Mouse (Mus musculus) spleen, adult 12 weeks (tissue): ENCODE data around the gene Psmb6.

Experiments used
- DNase-seq: peaks from one replicate; pipeline ENCODE4 v3.0.0; 2022; ENCODE audit warnings: low spot score

Gene Psmb6

DNA sequence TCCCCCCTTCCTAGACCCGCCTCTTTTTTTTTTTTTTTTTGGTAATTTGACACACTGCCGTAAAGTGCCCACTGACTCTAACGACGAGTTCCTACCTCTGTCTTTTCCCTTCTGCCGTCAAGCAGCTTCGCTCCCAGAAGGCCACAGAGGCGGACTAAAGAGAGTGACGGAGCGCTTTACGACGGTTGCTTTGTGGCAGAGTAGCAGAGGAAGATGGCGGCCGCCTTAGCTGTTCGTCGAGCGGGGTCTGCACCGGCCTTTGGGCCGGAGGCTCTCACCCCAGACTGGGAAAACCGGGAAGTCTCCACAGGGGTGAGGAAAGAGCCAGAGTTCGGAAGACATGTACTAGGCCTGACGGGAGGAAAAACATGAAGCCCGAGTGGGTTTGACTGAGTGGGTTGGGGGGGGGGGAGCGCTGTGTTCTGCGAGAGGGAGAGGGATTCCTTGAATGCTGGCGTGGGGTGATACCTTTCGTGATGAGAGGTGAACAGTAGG, at the start of gene Psmb6:
Gene Psmb6, plus strand, starts transcription at position 184 of the 495 bp plus-strand sequence.
- peak; percentile 79 for DNase-seq

DNA sequence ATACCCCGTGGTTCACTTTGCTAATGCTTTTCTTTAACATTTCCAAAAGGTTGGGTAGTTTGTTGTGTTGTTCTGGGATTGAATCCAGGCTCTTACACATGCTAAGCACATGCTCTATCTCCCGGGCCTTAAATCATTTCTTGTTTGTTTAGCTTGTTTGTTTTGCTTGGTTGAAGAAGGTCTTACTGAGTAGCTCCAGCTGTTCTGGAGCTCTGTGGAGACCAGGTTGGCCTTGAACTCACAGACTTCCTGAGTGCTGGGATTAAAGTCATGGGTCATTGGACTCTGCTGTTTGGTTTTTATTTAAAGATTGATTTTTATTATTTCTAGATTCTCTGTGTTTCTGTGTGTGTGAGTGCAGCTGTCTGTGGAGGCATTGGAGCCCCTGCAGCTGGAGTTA, 39.7 kb upstream of the Psmb6 start:
- no peak for DNase-seq

DNA sequence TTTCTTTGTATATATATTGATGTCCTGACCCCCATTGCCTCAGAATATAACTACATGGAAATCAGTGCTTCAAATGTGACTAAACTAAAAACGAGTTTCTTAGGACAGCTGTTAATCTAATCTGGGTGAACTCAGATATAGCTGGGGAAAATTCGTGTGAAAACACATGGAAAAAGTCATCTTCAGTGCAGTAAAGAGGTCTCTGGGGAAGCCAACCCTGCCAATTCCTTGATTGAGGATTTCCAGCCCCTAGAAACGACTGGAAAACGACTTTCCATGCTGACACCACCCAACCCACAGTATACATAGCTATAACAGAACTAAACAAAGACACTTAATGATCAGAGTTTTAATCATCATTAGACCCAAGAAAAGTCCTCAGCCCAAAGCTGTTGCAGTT, 37.4 kb upstream of the Psmb6 start:
- no peak for DNase-seq

DNA sequence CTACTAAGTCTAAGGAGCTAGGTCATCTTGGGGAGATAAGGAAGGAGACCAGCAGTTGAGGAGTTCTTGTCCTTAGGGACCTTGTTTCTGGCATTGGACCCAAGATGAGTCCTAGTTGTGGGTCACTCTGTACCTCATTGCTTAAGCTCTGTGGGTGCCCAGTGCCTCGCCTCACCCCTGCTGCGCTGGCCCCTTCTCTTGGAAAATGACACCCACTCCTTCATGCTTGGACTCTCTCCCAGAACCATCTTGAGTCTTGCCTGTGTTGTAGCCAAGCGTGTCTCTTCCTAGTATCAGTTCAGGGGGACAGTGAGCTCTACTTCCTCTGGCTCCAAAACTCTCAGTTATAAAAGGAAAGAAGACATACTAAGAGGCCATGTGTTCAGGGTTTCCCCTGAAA, 36.0 kb upstream of the Psmb6 start:
- no peak for DNase-seq

DNA sequence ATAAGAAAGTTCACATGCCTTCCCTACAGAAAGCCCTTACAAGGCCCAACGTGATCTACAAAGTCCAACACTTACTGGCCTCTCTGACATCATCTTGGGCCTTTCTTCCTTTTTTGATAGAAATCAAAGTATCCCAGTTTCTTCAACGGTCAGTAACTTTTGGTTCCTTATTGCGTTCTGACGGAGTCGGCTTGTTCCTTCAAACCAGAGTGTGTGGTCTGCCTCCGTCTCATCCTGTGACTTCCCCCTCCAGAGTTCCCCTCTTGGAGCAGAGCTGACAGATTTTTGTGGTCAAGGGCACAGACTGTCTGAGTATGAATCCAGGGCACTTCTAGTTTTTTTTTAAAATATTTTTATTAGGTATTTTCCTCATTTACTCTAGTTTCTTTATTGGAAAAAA, 35.5 kb upstream of the Psmb6 start:
- no peak for DNase-seq

DNA sequence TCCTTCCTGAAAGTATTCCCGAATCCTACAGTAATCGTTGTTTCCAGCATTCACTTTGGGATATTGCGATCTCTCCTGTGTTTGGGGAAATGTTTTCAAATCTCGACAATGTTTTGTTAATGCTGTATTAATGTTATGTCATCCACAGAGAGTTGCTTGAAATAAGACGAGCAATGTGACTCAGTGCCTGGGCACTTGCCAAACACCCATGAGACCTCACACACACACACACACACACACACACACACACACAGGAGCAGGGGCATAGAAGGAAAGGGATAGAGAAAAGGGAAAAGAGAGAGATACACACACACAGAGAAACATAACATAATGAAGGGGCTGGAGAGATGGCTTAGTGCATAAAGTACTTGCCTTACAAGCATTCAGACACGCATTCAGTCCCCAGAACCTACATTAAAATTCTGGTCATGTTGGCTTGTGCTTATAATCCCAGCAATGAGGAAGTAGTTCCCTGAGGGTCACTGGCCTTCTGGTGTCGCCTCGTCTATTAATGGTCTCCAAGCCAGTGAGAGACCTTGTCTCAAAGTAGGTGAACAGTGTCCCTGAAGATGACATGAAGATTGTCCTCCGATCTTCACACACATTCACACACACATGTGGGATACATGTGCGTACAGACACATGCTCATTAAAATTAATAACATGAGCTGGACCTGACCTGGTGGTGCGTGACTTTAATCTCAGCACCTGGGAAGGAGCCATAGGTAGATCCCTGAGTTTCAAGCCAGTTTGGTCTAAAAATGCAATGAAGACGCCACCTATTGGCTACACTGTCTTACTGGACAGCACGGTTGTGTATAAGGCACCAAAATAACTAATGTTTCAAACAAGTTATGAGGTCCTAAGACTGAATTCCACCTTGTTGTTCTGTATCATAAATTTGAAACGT, 25.3 kb upstream of the Psmb6 start:
- DNase-seq, result no peak

DNA sequence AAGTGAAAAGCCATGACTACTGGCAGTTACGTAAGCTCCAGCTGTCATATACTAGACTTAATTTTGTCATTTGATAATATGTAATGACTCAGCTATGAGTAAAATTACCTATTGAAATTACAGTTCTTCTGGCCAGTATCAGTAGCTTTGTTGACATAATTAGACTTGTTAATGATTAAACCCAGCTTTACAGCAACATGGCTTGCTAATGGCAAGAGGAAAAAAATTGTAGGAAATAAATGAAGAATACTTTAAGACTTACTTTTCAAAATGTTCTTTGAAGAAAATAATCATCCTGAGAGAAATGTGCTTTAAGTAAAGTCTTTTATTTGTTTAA, 24.7 kb upstream of the Psmb6 start:
- no peak for DNase-seq

DNA sequence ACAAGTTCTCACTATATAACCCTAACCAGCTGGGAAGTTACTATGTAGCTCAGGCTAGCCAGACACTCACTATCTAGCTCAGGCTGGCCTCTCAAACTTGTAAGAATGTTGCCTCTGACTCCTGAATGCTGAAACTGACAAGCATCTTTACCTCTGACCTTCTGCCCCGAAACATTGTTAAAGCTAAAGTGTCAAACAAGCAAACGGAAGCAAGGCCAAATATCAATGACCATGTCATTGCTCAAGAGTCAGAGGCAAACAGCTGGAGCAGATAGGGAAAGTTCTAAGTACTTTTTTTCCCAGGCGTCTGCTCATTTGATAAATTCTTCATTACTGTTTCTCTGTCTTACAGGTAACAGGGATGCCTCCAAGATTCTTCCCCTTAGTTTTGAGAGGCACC, 23.1 kb upstream of the Psmb6 start:
- no peak for DNase-seq

DNA sequence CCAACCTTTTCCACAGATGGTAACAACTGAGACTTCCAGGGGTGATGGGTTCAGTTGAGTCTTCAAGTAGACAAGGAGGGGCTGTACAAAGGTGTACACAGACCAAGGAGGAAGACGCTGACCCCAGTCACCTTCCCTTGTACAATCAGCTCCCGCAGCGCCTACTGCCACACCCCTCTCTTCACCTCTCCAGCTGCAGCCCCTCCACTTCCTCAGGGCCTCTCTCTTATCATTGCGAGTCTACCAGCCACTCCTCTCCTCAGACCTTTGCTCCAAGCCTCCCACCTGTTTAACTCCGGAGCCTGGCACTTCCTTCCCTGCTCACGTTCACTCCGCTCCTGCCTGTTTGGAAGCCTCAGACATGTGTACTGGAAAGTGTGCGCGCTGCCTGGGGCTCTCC, 20.2 kb upstream of the Psmb6 start, which contains the start of gene Tm4sf5:
Gene Tm4sf5, plus strand, starts transcription at position 275 of the 400 bp plus-strand sequence.
- no peak for DNase-seq

DNA sequence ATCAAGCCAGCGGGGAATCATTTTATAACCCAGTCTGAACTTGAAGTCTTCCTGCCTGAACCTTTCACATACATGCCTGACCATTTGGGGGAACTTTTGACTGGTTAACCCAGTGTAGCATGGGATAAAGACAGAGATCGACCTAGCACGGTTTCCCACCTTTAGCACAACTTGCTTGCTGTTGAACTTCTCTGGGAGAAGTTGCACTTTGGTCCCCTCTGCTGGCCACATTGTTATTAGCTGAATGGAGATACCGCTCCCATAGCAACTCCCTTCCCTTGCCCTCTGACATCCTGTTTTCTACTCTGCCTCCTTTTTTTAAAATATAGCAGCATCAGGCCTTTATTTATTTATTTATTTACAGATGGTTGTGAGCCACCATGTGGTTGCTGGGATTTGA, 18.8 kb upstream of the Psmb6 start:
- peak; percentile 40 for DNase-seq

DNA sequence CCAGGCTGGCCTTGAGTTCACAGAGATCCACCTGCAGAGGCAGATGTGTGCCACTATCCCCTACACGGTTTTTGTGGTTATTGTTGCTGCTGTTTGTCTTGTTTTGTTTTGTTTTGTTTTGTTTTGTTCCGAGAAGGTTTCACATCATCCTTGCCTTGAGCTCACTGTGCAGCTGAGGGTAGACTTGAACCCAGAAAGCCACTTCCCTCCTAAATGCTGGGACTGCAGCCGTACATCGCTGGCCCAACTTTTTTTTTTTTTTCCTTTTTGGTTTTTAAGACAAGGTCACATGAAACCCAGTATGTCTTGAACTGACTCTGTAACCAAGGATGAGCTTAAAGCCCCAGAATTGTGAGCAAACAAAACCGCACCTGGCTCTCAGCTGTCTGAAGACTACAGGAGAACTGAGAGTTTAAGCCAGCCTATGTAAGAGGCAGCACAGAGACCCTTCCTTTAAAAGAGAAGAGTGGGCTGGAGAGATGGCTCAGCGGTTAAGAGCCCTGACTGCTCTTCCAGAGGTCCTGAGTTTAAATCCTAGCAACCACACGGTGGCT, 18.1 kb upstream of the Psmb6 start:
- DNase-seq, result no peak

DNA sequence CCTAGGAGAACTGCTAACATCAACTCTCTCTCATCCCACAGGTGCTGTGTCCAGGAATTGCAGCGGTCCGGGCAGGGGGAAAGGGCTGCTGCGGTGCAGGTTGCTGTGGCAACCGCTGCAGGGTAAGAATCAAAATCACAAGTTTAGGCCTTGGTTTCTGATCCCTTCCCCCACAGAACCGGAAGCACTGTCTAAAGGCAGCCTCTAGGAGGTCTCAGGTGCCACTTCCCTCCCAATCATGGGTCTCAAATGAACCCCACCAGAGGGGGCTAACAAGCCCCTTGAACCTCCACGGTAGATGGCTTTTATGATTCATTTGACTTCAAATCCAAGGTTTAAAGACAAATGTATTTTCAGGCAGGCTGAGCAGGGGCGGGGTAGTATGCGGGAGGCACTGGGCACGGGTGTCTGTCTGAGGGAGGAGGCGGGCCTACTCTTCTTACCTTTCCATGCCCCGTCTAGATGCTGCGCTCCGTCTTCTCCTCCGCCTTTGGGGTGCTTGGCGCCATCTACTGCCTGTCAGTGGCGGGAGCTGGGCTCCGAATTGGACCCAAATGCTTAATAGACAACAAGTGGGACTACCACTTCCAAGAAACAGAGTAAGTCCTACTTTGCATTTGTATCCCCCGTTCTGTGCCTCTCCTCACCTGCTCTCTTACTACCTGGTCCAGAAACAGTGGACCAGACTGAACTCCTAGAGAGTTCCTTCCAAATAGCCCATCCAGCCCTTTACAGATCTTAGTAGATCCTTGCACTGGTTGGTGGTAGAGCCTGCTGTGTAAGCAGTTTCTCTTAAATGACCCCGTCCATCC, 15.2 kb upstream of the Psmb6 start:
- DNase-seq, result peak; percentile 34

DNA sequence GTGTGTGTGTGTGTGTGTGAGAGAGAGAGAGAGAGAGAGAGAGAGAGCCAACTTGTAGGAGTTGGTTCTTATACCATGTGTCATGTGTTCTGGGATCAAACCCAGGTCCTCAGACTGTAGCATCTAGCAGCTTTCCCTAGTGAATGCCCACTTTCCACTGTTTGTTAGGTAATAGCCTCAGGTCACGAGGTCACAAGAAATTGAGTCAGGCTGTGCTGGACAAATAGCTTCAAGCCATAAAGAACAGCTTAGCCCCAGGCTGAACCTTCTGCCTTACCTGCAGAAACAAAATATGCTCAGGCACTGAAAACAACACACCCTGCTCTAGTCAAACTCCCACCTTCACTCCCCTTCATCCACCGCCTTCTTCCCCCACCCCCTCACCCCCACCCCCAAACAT, 13.9 kb upstream of the Psmb6 start:
- DNase-seq, result no peak

DNA sequence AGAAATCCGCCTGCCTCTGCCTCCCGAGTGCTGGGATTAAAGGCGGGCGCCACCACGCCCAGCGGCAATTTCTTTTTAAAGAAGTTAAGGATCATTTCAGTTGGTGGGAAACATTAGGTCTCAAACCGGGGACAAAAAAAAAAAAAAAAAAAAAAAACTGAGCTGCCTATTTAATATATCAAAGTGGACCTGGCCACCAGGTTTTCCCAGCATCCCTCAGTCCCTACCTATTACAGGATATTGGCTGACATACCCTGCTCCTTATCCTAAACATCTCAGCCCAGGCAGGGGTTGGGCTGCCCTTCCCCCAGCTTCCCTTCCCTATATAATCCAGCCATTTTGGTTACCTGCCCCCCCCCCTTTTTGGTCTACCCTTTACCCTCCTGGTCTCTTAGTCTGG, 13.3 kb upstream of the Psmb6 start:
- no peak for DNase-seq

DNA sequence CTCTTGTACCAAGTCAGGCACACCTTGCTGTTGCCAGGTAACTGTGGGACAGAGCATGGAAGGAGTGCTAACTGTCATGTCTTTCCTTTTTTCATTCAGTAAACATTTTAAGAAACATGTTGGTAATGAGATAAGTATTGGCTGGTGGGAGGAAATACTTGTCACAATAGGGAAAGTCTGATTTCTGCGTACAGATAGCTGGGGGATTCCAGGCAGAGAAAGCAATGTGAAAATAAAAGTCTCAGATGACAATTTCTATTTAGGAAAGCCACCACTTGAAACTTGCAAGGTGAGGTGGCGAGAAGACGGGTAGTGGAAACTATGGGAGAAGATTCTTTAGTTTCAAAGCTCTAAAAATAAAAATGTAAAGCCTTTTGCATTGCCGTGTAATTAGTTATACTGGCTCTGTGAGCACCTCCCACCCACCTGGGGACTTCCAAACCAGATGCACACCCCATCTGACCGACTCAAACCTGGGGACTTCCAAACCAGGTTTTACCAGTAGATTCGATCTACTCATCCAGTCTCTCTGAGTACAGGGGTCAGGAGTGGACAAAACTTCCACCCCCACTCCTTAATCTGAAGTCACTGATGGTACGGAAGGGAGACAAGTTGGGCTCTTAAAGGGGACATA, 12.3 kb upstream of the Psmb6 start:
- no peak for DNase-seq

DNA sequence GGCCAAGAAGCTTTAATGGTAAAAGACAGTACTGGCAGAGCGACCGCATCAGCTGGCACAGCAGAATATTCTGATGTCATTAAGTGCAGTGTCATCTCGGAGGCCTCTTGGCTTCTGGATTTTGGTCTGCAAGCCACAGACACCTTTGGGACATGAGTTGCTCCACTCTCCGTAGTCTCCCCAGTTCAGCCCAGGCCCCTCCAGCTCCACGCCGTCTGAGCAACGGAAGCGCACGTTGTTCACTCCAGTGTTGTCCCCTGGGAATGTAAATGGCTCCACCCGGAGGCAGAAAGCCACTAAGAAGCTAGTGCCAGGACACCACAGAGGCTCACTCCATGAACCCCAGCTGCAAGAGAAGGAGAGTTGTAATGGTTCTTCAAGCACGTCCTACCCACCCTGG, 11.6 kb upstream of the Psmb6 start:
- no peak for DNase-seq

DNA sequence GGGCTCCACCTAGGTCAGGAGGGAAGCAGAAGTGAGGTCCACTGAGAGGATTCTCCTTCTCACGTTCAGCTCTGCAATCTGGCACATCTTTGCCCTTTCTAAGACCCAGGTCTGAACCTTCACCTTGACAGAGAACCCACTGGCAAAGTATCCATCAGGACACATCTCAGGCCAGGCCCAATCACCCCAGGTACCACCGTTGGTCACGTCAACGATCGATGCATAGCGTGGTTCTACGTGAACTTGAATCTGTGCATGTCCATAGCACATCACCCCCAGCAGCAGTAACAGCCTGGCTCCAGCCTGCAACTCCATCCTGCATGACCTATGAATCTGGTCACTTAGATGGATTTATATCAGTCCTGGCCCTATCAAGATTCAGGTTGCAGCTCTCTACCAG, 10.9 kb upstream of the Psmb6 start, which contains the start of gene Vmo1:
Gene Vmo1, minus strand, starts transcription at position 329 of the 400 bp plus-strand sequence.
- no peak for DNase-seq

DNA sequence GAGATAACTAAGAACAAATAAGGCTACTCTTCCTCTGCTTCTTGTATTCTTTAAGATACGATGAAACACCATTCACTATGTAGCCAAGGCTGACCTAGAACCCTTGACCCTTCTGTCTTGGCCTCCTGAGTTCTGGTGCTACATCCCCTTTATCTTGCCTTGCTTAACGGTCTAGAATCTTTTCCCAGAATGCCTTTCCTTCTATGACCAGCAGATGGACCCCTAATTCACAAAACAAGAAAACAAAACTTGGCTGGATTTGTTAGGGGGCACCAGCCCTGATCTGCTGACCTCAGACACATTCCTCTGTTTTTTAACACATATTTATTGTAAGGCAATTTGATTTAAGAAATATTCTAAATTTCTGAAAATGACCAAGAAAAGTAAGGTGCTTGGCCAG, 8.8 kb upstream of the Psmb6 start:
- no peak for DNase-seq

DNA sequence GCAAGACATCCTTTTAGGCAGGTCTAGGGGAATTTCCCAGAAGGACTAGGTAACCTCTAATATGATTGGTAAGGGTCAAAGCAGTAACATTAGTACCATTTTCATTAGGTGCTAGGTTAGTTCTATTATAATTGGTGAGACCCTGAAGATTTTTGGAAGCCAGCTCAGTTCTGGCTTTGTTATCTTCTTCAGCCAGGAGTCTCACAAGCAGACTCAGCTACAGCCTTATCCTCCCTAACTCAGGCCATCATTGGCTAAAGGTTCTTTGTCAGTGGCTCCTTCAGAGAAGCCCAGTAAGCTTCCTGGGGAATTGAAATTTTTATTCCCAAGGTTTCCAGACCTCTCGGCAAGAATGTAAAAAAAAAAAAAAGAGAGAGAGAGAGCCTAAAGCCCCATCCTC, 6.7 kb upstream of the Psmb6 start:
- DNase-seq, result no peak

DNA sequence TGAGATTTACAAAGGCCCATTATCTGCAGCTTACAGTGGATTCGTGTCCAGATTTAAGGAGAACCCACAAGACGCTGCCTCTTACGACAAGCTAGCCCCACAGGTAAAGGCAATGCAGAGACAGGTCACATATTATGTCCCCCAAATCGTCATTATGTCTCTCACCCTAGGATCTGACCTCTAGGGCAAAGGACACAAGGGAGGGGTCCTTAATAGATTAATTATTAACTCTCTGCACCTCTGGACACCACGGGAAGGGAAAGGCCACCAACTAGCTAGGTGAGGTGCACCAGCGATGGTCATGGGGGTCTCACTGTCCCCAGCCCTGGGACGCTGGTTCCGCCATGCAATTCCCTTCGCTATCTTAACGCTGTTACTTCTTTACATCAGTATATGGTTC, 6.2 kb upstream of the Psmb6 start, which contains the start of gene Gltpd2:
Gene Gltpd2, plus strand, starts transcription at position 274 of the 400 bp plus-strand sequence.
- DNase-seq, result no peak

DNA sequence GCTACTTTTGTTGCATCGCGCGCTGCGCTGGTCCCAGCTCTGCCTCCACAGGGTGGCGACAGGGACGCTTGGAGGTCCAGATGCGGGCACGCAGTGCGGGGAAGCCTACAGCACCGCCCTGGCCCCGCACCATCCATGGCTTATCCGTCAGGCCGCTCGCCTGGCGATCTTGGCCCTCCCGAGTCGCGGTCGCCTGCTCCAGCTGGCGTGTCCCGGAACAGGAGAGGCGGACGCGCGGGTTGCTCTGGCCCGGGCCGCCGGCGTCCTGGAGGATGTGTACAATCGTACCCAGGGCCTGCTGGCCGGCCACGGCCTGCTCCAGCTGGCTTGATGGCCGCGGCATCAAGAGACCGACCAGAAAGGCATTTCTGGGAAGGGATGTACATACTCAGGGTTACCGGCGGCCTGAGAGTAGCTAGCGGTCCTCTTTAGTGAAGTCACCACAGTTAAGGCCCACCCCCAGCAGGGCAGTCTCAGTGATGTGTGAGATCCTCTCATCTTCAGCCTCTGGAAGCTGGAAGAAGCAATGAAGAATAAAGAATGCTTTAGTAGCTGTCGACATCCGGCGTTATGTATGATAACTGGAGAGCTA, 4.9 kb upstream of the Psmb6 start:
- DNase-seq, result no peak
